Mouse (Mus musculus) lung, postnatal 10 days (tissue): Measurements from ENCODE around the gene Nsfl1c.

Source experiments
- DNase-seq: peaks from one replicate; pipeline ENCODE4 v3.0.0; 2021

Gene Nsfl1c

DNA sequence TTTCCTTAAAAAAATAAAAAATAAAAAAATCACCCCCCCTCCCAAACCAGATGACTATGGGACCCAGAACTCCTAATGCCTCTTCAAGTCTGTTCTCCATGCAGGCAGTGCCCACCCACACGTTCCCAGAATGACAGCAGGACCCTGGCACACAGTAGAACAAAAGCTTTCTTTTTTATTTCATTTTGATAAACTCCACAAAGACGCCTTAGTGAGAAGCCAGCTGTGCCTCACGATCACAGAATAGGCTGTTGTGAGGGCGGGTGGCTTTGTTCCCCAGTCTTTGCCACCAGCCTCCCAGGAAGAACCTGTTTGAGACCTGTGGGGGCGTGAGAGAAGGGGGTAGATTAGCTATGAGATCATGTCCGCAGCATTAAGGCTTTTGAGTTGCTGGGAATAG lies 50.7 kb downstream of the Nsfl1c start:
- DNase-seq = no peak

- no peak for DNase-seq
Observed at GRCm38 (mm10) chr2:151546571-151546970, 52.6 kb downstream of the Nsfl1c start.

GRCm38 (mm10) chr2:151549615-151550121 lies 55.7 kb downstream of the Nsfl1c start:
- no peak for DNase-seq
